Mouse (Mus musculus) megakaryocyte, embryonic 14.5 days (primary cell): Measurements from ENCODE around the gene Cdh5. TPM values are rescaled to one million over a fixed set of nuclear protein-coding genes. Genes with fewer than 3 reads are reported as not detected.

Source experiments
- H3K27me3 ChIP-seq: replicated peaks from 2 replicates; pipeline ENCODE3; 2012; ENCODE audit warnings: inconsistent platforms
- H3K36me3 ChIP-seq: replicated peaks from 2 replicates; pipeline ENCODE3; 2012; ENCODE audit warnings: low read length, inconsistent platforms, mixed read lengths
- H3K4me1 ChIP-seq: 2 replicates; pipeline ENCODE4 v1.6.1; 2012; ENCODE audit warnings: inconsistent platforms
- H3K4me3 ChIP-seq: replicated peaks from 2 replicates; pipeline ENCODE3; 2012; ENCODE audit warnings: moderate library complexity, mild to moderate bottlenecking, inconsistent platforms
- H3K9me3 ChIP-seq: 2 replicates; pipeline ENCODE4 v1.6.1; 2012; ENCODE audit warnings: inconsistent platforms
- FLI1 ChIP-seq: IDR thresholded peaks from 2 replicates; pipeline ENCODE4 v1.6.1; 2012; ENCODE audit warnings: low read length, inconsistent platforms, mixed read lengths
- GATA1 ChIP-seq: IDR thresholded peaks from 3 replicates; pipeline ENCODE4 v1.6.1; 2012; ENCODE audit warnings: mixed read lengths, low read length, inconsistent platforms, borderline replicate concordance
- polyA plus RNA-seq: library from polyadenylated mRNA; stranded (reverse); fragments of >175 nt; gene quantifications from 2 replicates; pipeline ENCODE4 v1.2.3, GENCODE M21; 2012; ENCODE audit warnings: low replicate concordance; ENCODE audit not compliant: insufficient read depth

Gene Cdh5
- polyA plus RNA-seq, 1 experiment: 0.41 TPM

DNA sequence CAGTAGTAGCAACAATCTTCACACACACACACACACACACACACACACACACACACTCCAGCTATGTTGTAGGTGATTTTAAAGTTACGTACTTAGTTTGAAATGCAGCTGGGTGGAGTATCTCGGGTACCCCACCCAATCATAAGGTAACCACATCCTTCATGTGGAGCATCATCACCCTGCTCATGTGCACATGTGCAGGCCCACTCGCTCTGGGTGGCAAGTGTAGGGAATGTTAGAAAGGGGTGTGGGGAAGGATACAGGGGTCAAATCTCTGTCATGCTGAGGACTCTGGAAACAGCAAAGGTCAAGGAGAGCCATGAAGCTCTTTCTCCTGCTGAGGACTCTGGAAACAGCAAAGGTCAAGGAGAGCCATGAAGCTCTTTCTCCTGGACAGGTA is 34.9 kb downstream of the Cdh5 start:
- Histone ChIP-seq H3K4me1 (peaks cover 4% of the 10 kb centered on the region), H3K27me3 (peaks cover 20% of the 10 kb centered on the region), H3K36me3 (no peaks in the 10 kb centered on the region), H3K9me3 (no peaks in the 10 kb centered on the region), H3K4me3 (no peak overlapping the region)
- no peak for TF ChIP-seq GATA1
- no peak for TF ChIP-seq FLI1

DNA sequence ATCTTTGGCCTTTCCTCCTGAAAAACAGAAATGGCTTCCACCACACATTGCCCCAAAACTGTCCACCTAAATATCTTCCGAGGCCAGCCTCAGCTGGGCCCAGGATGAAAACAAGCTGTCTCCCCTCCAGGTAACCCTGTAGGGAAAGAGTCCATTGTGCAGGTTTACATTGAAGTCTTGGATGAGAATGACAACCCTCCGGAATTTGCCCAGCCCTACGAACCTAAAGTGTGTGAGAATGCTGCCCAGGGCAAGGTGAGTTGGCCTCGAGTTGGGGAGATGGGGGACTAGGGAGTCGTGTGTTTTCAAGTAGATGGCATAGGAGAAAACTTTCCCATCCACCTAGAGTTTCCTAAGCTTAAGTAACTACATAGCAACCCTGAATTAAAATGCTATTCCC is 36.2 kb downstream of the Cdh5 start:
- Histone ChIP-seq H3K4me3 (no peak overlapping the region), H3K9me3 (no peaks in the 10 kb centered on the region), H3K27me3 (peaks cover 24% of the 10 kb centered on the region), H3K36me3 (no peaks in the 10 kb centered on the region), H3K4me1 (peaks cover 4% of the 10 kb centered on the region)
- no peak for TF ChIP-seq GATA1

DNA sequence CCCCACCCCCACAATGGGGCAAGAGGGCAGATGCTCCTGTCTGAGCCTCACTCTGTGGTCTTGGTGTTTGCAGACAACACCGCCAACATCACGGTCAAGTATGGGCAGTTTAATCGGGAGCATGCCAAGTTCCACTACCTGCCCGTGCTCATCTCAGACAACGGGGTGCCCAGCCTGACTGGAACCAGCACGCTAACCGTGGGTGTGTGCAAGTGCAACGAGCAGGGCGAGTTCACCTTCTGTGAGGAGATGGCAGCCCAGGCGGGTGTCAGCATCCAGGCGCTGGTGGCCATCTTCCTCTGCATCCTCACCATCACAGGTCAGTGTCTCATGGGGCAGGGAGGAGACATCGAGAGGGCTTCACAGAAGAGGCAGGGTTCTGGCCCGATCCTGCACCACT is 39.2 kb downstream of the Cdh5 start:
- TF ChIP-seq GATA1 (no peak), FLI1 (no peak)

DNA sequence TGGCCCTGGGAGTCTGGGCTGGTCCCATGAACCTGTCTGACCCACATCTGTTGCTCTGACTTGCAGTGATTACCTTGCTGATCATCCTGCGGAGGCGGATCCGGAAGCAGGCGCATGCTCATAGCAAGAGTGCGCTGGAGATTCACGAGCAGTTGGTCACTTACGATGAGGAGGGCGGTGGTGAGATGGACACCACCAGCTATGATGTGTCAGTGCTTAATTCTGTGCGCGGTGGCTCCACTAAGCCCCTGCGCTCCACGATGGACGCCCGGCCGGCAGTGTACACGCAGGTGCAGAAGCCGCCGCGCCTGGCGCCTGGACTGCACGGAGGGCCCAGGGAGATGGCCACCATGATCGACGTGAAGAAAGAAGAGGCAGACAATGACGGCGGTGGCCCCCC is 41.0 kb downstream of the Cdh5 start:
- Histone ChIP-seq H3K27me3 (peaks cover 23% of the 10 kb centered on the region), H3K4me3 (no peak overlapping the region), H3K36me3 (no peaks in the 10 kb centered on the region), H3K4me1 (peaks cover 17% of the 10 kb centered on the region), H3K9me3 (no peaks in the 10 kb centered on the region)
- TF ChIP-seq GATA1 (no peak), FLI1 (no peak)

More for the DNA sequence above, 39.2 kb downstream of the Cdh5 start:
- Histone ChIP-seq H3K4me3 (peak overlapping the region; percentile 0), H3K4me1 (peaks cover 13% of the 10 kb centered on the region), H3K27me3 (peaks cover 27% of the 10 kb centered on the region), H3K9me3 (no peaks in the 10 kb centered on the region), H3K36me3 (no peaks in the 10 kb centered on the region)

DNA sequence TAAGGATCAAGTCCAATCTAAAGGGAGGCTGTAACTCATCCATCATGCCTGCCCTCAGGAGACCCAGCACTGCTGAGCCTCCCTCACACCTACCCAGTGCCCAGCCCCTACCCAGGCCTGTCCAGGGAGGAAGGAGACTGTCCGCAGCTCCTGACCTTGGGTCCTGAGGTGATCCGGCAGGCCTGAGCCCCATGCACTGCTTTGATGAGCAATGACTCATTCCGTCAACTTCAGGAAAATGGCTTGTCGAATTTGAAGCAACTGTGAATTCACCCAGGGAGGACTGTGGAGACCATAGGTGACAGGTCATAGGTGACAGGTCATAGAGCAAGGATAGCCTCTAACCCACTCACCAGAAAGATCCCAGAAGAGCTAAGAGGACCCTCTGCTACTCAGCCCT is 42.0 kb downstream of the Cdh5 start:
- peaks cover 17% of the 10 kb centered on the region for H3K4me1 ChIP-seq
- TF ChIP-seq GATA1: no peak
- no peak for TF ChIP-seq FLI1
- no peaks in the 10 kb centered on the region for H3K36me3 ChIP-seq
- no peak overlapping the region for H3K4me3 ChIP-seq
- H3K9me3 ChIP-seq: no peaks in the 10 kb centered on the region
- peaks cover 21% of the 10 kb centered on the region for H3K27me3 ChIP-seq

DNA sequence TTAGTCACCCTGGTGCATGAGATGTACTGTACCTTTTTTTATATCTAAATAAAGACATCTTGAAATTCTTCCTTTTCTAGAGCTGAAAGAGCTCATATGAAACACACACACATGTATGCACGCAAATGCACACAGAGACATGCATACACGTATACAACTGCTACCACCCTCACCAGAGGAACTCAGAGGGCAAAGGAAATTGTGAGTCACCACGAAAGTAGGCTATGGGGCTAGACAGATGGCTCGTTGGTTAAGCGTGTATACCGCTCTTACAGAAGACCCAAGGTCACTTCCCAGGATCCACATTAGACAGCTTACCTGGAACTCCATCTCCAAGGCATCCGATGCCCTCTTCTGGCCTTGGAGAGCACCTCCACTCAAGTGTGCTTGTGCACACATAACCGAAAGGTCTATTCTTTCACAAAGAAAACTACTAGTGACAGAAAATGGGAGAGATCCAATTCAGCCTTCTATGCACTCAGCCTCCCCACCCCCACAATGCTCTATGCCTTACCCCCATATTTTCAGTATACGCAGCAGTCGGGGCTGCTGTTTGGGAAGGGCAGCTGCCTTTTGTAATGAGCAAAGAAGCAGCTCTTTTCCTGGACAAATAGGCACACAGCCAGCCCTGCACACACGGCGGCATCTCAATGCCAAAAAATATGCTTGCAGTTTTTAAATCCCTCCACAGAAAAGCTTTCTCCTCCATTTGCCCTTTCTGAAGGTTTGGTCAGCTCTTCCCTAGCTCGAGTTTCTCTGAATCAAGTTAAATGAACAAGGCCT is 43.2 kb downstream of the Cdh5 start:
- H3K9me3 ChIP-seq: no peaks in the 10 kb centered on the region
- no peak for TF ChIP-seq FLI1
- TF ChIP-seq GATA1: no peak
- no peaks in the 10 kb centered on the region for H3K36me3 ChIP-seq
- peaks cover 19% of the 10 kb centered on the region for H3K27me3 ChIP-seq
- H3K4me1 ChIP-seq: peaks cover 17% of the 10 kb centered on the region
- no peak overlapping the region for H3K4me3 ChIP-seq

DNA sequence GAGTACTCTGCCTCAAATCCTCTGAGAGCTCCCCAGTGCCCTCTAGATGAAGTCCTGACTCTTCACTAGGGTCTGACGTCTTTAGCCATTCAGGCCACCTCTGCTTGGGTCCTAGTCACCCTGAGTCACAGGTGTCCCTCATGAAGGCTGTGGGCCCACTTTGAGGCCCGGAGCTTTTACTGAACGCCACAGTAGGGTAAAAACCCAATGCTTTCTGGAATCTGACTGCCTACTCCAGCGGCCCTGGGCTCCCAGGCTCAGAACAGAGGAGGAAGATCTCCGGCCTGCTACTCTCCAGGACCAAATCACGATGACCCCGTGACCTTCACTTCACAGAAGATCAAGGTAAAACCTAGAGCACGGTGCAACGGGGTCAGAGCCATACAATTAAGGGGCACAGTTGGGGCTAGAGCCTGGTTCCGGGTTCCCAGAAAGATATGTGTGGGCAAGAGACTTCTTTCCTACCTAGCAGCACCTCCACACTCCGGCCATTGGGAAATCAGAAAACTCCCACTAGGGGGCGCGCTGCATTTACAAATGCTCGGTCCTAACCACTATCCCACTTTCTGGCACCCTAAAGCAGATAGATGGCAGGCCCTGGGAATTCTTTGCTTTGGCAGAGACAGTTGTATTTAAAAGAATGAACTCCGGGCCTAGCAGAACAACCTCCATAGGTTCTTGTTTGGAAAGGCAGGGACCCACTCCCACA is 44.7 kb downstream of the Cdh5 start:
- no peaks in the 10 kb centered on the region for H3K36me3 ChIP-seq
- peaks cover 13% of the 10 kb centered on the region for H3K27me3 ChIP-seq
- peaks cover 13% of the 10 kb centered on the region for H3K4me1 ChIP-seq
- H3K4me3 ChIP-seq: no peak overlapping the region
- no peak for TF ChIP-seq GATA1
- TF ChIP-seq FLI1: no peak
- no peaks in the 10 kb centered on the region for H3K9me3 ChIP-seq

DNA sequence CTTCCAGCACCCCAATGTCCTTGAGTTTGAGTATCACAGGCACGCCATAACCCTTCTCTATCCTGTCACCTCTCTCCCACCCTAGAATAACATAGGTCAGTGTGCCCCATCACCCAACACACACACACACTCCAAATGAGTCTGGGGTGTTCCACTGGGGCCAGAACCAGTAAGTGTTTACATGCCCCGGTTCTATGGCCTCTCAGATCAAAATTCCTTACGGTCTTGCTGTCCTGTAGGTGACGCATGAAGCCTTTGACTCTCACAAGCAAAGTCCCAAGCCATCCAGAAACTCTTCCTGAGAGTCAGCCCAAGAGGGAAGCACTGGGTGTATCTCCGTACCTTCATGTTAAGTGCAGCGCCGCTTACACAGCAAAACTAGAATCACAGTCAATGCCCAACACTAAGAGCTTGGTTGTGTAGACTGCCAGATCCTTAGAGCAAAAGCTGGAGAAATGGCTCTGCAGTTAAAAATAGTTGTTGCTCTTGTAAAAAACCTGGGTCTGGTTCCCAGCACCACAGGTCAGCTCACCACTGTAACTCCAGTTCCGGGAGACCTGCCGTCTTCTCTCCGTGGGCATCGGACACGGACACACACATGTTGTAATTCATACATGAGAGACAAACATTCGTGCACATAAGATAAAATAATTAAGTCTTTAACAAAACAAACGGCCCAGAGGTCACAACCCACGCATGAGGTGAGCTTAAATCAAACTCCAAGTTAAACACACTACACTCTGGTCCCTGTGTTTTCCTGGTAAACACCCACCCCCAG is 45.5 kb downstream of the Cdh5 start:
- H3K27me3 ChIP-seq: peaks cover 13% of the 10 kb centered on the region
- no peak overlapping the region for H3K4me3 ChIP-seq
- H3K4me1 ChIP-seq: peaks cover 13% of the 10 kb centered on the region
- TF ChIP-seq GATA1 (no peak), FLI1 (no peak)
- H3K9me3 ChIP-seq: no peaks in the 10 kb centered on the region
- no peaks in the 10 kb centered on the region for H3K36me3 ChIP-seq

DNA sequence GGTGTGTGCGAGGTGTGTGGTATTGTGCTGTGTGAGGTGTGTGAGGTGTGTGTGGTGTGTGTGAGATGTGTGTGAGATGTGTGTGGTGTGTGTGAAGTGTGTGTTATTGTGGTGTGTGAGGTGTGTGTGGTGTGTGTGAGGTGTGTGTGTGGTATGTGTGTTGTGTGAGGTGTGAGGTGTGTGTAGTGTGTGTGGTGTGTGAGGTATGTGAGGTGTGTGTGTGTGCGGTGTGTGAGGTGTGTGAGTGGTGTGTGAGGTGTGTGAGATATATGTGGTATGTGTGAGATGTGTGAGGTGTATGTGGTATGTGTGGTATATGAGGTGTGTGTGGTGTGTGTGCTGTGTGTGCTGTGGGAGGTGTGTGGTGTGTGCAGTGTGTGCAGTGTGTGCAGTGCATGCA is 46.5 kb downstream of the Cdh5 start:
- no peaks in the 10 kb centered on the region for H3K36me3 ChIP-seq
- peak overlapping the region; percentile 28 for H3K4me3 ChIP-seq
- H3K9me3 ChIP-seq: no peaks in the 10 kb centered on the region
- peaks cover 8% of the 10 kb centered on the region for H3K27me3 ChIP-seq
- TF ChIP-seq GATA1 (no peak; the same call in 2 of the 3 replicates), FLI1 (no peak)
- H3K4me1 ChIP-seq: peaks cover 13% of the 10 kb centered on the region
